Mouse (Mus musculus): ENCODE data around the gene Scrn1. TPM values are rescaled to one million over a fixed set of nuclear protein-coding genes. Genes with fewer than 3 reads are reported as not detected.

Scrn1 gene
- total and polyA plus RNA-seq, 3 experiments = 6.1 to 7.4 (median 6.8) TPM

- WGBS = 55% methylated on average over 13 of the region's 13 CpGs
- Histone ChIP-seq H3K79me2 (replicated peaks; ENCODE audit: control insufficient read depth, insufficient read depth, low read length) (no peaks in the 10 kb centered on the region), H3K4me1 (ENCODE audit: control insufficient read depth, insufficient read depth, low read length) (peaks cover 12% of the 10 kb centered on the region), H3K4me3 (no peak overlapping the region), H3K9ac (ENCODE audit: low read depth, low read length) (no peak overlapping the region), H3K27ac (peak overlapping the region; percentile 48; the same call in 1 of the 2 replicates), H3K36me3 (ENCODE audit: control insufficient read depth, insufficient read depth, low read length) (peaks cover 1% of the 10 kb centered on the region; the same call in 1 of the 2 replicates), H3K27me3 (ENCODE audit: control insufficient read depth, insufficient read depth, low read length) (no peaks in the 10 kb centered on the region)
- TF ChIP-seq EP300 (IDR thresholded peaks at IDR 0.05; ENCODE audit: insufficient read depth, low read depth, low read length) (peak; percentile 88), CTCF (IDR thresholded peaks at IDR 0.05) (no peak), POLR2A (IDR thresholded peaks at IDR 0.05; ENCODE audit: insufficient read depth, low read depth, low read length) (no peak; the same call in 1 of the 2 replicates)
- peak; percentile 54 to 55 for DNase-seq
- intact Hi-C loops (cut with DNase I) = loop anchor here (5.0 kb wide), 1 partner anchor 34 kb away; the partner anchor contains the start of gene Wipf3
Measured at GRCm38 (mm10) chr6:54460915-54461671, 105.2 kb downstream of the Scrn1 start.

- Histone ChIP-seq H3K79me2 (replicated peaks; ENCODE audit: control insufficient read depth, insufficient read depth, low read length) (no peaks in the 10 kb centered on the region), H3K9ac (ENCODE audit: low read depth, low read length) (no peak overlapping the region), H3K36me3 (ENCODE audit: control insufficient read depth, insufficient read depth, low read length) (peaks cover 1% of the 10 kb centered on the region; the same call in 1 of the 2 replicates), H3K27me3 (ENCODE audit: control insufficient read depth, insufficient read depth, low read length) (no peaks in the 10 kb centered on the region), H3K4me1 (ENCODE audit: control insufficient read depth, insufficient read depth, low read length) (peaks cover 12% of the 10 kb centered on the region), H3K4me3 (no peak overlapping the region), H3K27ac (peak overlapping the region; percentile 48)
- 51% methylated on average over 6 of the region's 6 CpGs for WGBS
- peak in 1 of 2 experiments; percentile 13 for DNase-seq
- intact Hi-C loops (cut with DNase I) = loop anchor here (5.0 kb wide), 1 partner anchor 33 kb away; the partner anchor contains the start of gene Wipf3
- no peak for TF ChIP-seq CTCF (IDR thresholded peaks at IDR 0.05)
- TF ChIP-seq EP300 (IDR thresholded peaks at IDR 0.05; ENCODE audit: insufficient read depth, low read depth, low read length) = no peak
- TF ChIP-seq POLR2A (IDR thresholded peaks at IDR 0.05; ENCODE audit: insufficient read depth, low read depth, low read length) = no peak
Measured at GRCm38 (mm10) chr6:54460172-54460914, 105.9 kb downstream of the Scrn1 start.

- peak in 1 of 2 experiments; percentile 10 for DNase-seq
- Histone ChIP-seq H3K27me3 (ENCODE audit: control insufficient read depth, insufficient read depth, low read length) (no peaks in the 10 kb centered on the region), H3K4me1 (ENCODE audit: control insufficient read depth, insufficient read depth, low read length) (peaks cover 12% of the 10 kb centered on the region), H3K27ac (peak overlapping the region; percentile 7; the same call in 1 of the 2 replicates), H3K4me3 (no peak overlapping the region), H3K36me3 (ENCODE audit: control insufficient read depth, insufficient read depth, low read length) (no peaks in the 10 kb centered on the region; the same call in 1 of the 2 replicates), H3K79me2 (replicated peaks; ENCODE audit: control insufficient read depth, insufficient read depth, low read length) (no peaks in the 10 kb centered on the region), H3K9ac (ENCODE audit: low read depth, low read length) (no peak overlapping the region)
- intact Hi-C loops (cut with DNase I) = loop anchor here (5.0 kb wide), 1 partner anchor 32 kb away; the partner anchor contains the start of gene Wipf3
- 29% methylated on average over 7 of the region's 7 CpGs for WGBS
- TF ChIP-seq EP300 (IDR thresholded peaks at IDR 0.05; ENCODE audit: insufficient read depth, low read depth, low read length) (no peak), POLR2A (IDR thresholded peaks at IDR 0.05; ENCODE audit: insufficient read depth, low read depth, low read length) (no peak)
Measured at GRCm38 (mm10) chr6:54459661-54460060, 106.6 kb downstream of the Scrn1 start.

Other genes starting within 250 kb of the Scrn1 start
- gene Prr15, start 240.7 kb downstream of the Scrn1 start, total RNA-seq (2021) = 1 to 10 TPM; 1.7 to 2.6 TPM
- 1.1 and 1.2 TPM in 2 replicates for gene Prr15, start 240.7 kb downstream of the Scrn1 start, polyA plus RNA-seq (2012; rRNA removed)
- gene Wipf3, start 136.9 kb downstream of the Scrn1 start, total RNA-seq (2021) = 10 to 100 TPM; 26.3 to 47.2 TPM
- 12.2 and 14.0 TPM in 2 replicates for gene Wipf3, start 136.9 kb downstream of the Scrn1 start, polyA plus RNA-seq (2012; rRNA removed)
- gene Plekha8, start 28.6 kb upstream of the Scrn1 start, total RNA-seq (2021) = 1 to 10 TPM; 9.0 to 9.7 TPM
- 2.6 and 5.4 TPM in 2 replicates for gene Plekha8, start 28.6 kb upstream of the Scrn1 start, polyA plus RNA-seq (2012; rRNA removed)
- gene Fkbp14, start 30.8 kb upstream of the Scrn1 start, total RNA-seq (2021) = 10 to 100 TPM in 1 of 2 experiments, 1 to 10 TPM in 1; 7.6 to 10.7 TPM
- gene Fkbp14, start 30.8 kb upstream of the Scrn1 start, polyA plus RNA-seq (2012; rRNA removed) = 5.4 and 12.3 TPM in 2 replicates
- 10 to 100 TPM; 11.0 to 16.3 TPM for gene Mturn, start 115.1 kb upstream of the Scrn1 start, total RNA-seq (2021)
- 5.4 and 8.8 TPM in 2 replicates for gene Mturn, start 115.1 kb upstream of the Scrn1 start, polyA plus RNA-seq (2012; rRNA removed)